Mouse (Mus musculus) gastrocnemius, adult 18-20 months (tissue): ENCODE data around the gene Snrnp27. TPM values are rescaled to one million over a fixed set of nuclear protein-coding genes. Genes with fewer than 3 reads are reported as not detected.

Experiments
- DNase-seq: peaks from one replicate; pipeline ENCODE4 v3.0.0; 2021; ENCODE audit warnings: low spot score
- long read RNA-seq, 2 experiments: library from polyadenylated mRNA; stranded (forward); transcript quantifications; one replicate each; pipeline ENCODE4 v2.0.0; 2021
- total RNA-seq, 2 experiments: library from RNA; stranded (reverse); gene quantifications; 2 replicates each; pipeline ENCODE4 v1.2.3; 2021

Snrnp27 gene
- total RNA-seq, result 10 to 100 TPM; 77.6 to 78.6 TPM
- long read RNA-seq, experiment 1, transcript Snrnp27-201 (6 exons, 885 nt), result major isoform, 107 of 118 reads
- long read RNA-seq, experiment 1, partial matches to known transcripts, result 2 of 118 reads
- long read RNA-seq, experiment 1, other reads (novel, unspliced or antisense), result 6 of 118 reads
- long read RNA-seq, experiment 2, transcript Snrnp27-201 (6 exons, 885 nt), result major isoform, 90 of 101 reads
- long read RNA-seq, experiment 2, partial matches to known transcripts, result 2 of 101 reads
- long read RNA-seq, experiment 2, other reads (novel, unspliced or antisense), result 6 of 101 reads

GRCm38 (mm10) chr6:86683872-86684654 is at the start of gene Snrnp27:
Gene Snrnp27, minus strand, starts transcription at chr6:86684522.
- peak; percentile 93 for DNase-seq

- DNase-seq, result peak; percentile 92
Observed at GRCm38 (mm10) chr6:86733183-86733876, 49.0 kb upstream of the Snrnp27 start, which contains the start of gene Gmcl1. Gene Gmcl1, minus strand, starts transcription at chr6:86733383.

GRCm38 (mm10) chr6:86732276-86733173 is 48.2 kb upstream of the Snrnp27 start:
- DNase-seq, result peak; percentile 13

- no peak for DNase-seq
Observed at GRCm38 (mm10) chr6:86728711-86729110, 44.4 kb upstream of the Snrnp27 start.

GRCm38 (mm10) chr6:86721977-86722376 is 37.7 kb upstream of the Snrnp27 start:
- DNase-seq, result no peak

- DNase-seq, result no peak
Observed at GRCm38 (mm10) chr6:86708072-86708774, 23.9 kb upstream of the Snrnp27 start.

- DNase-seq, result no peak
Observed at GRCm38 (mm10) chr6:86702577-86702976, 18.3 kb upstream of the Snrnp27 start.

- DNase-seq, result no peak
Observed at GRCm38 (mm10) chr6:86697903-86698302, 13.6 kb upstream of the Snrnp27 start.

- DNase-seq, result no peak
Observed at GRCm38 (mm10) chr6:86696213-86696612, 11.9 kb upstream of the Snrnp27 start.

- peak; percentile 47 for DNase-seq
Observed at GRCm38 (mm10) chr6:86694465-86694864, 10.1 kb upstream of the Snrnp27 start.

GRCm38 (mm10) chr6:86689671-86690070 is 5.3 kb upstream of the Snrnp27 start:
- no peak for DNase-seq

- DNase-seq, result no peak
Observed at GRCm38 (mm10) chr6:86686971-86687370, 2.6 kb upstream of the Snrnp27 start.

- DNase-seq, result no peak
Observed at GRCm38 (mm10) chr6:86684655-86685011, 311 bp upstream of the Snrnp27 start.

GRCm38 (mm10) chr6:86681289-86681688 is 3.0 kb downstream of the Snrnp27 start:
- DNase-seq, result no peak

GRCm38 (mm10) chr6:86678341-86678740 is 6.0 kb downstream of the Snrnp27 start:
- DNase-seq, result no peak

- peak; percentile 81 for DNase-seq
Observed at GRCm38 (mm10) chr6:86670873-86671272, 13.4 kb downstream of the Snrnp27 start.

- peak; percentile 100 for DNase-seq
Observed at GRCm38 (mm10) chr6:86669240-86669727, 15.0 kb downstream of the Snrnp27 start.

- DNase-seq, result no peak
Observed at GRCm38 (mm10) chr6:86668580-86669239, 15.6 kb downstream of the Snrnp27 start, which contains the start of gene Mxd1. Gene Mxd1, minus strand, starts transcription at chr6:86669161.

- no peak for DNase-seq
Observed at GRCm38 (mm10) chr6:86667061-86667460, 17.3 kb downstream of the Snrnp27 start.
